Mouse (Mus musculus) neural tube, embryonic 11.5 days (tissue): ENCODE data around the gene Ptp4a2. TPM values are rescaled to one million over a fixed set of nuclear protein-coding genes. Genes with fewer than 3 reads are reported as not detected.
"Not testable (repeated sequence)": the region's sequence is repeated elsewhere in the genome, so short reads cannot be mapped to it uniquely, and the experiment has no call there.

Source experiments
- ATAC-seq: fragments of 200-750 bp; cut with Nextera tagmentation; 2 replicates; pipeline ENCODE4 v1.8.0; 2017; ENCODE audit warnings: moderate number of reproducible peaks, mild to moderate bottlenecking, moderate TSS enrichment, moderate library complexity; ENCODE audit not compliant: insufficient read depth, low FRiP score, low TSS enrichment
- DNase-seq: peaks from one replicate; pipeline ENCODE4 v3.0.0-alpha.2; 2015; ENCODE audit warnings: low spot score
- H3K27ac ChIP-seq: fragments of 300-500 bp; sonication (generic); 2 replicates; pipeline ENCODE4 v1.5.1; 2014; ENCODE audit warnings: low read depth, mild to moderate bottlenecking, low read length
- H3K27me3 ChIP-seq: fragments of 300-500 bp; sonication (generic); 2 replicates; pipeline ENCODE4 v1.6.1; 2014; ENCODE audit warnings: mild to moderate bottlenecking, low read length, mixed read lengths; ENCODE audit not compliant: control insufficient read depth, insufficient read depth
- H3K36me3 ChIP-seq: fragments of 300-500 bp; sonication (generic); 2 replicates; pipeline ENCODE4 v1.6.1; 2014; ENCODE audit warnings: mild to moderate bottlenecking, low read length, moderate library complexity, mixed read lengths; ENCODE audit not compliant: control insufficient read depth, insufficient read depth
- H3K4me1 ChIP-seq: fragments of 300-500 bp; sonication (generic); 2 replicates; pipeline ENCODE4 v1.6.1; 2014; ENCODE audit warnings: low read length, mixed read lengths; ENCODE audit not compliant: control insufficient read depth, insufficient read depth
- H3K4me2 ChIP-seq: fragments of 300-500 bp; sonication (generic); 2 replicates; pipeline ENCODE4 v1.6.1; 2014; ENCODE audit warnings: low read depth, mild to moderate bottlenecking, moderate library complexity
- H3K4me3 ChIP-seq: fragments of 300-500 bp; sonication (generic); 2 replicates; pipeline ENCODE4 v1.5.1; 2014; ENCODE audit warnings: low read depth, low read length
- H3K9ac ChIP-seq: fragments of 300-500 bp; sonication (generic); 2 replicates; pipeline ENCODE4 v1.6.1; 2014; ENCODE audit warnings: mild to moderate bottlenecking, low read length
- H3K9me3 ChIP-seq: fragments of 300-500 bp; sonication (generic); 2 replicates; pipeline ENCODE4 v1.6.1; 2016; ENCODE audit warnings: low read length; ENCODE audit not compliant: control insufficient read depth
- WGBS: fragments of 180-500 bp; shearing (Covaris S2); extraction: QIAGEN DNeasy Blood & Tissue Kit; methylation state at CpG from one replicate; pipeline ENCODE4 v1.1.7; 2014; 5-methylcytosine and 5-hydroxymethylcytosine counted together
- polyA plus RNA-seq: library from polyadenylated mRNA; unstranded; fragments of >200 nt; fragmentation: Nextera tagmentation; extraction: Ambion mirVana; gene quantifications from 2 replicates; pipeline ENCODE4 v1.2.1, GENCODE M21; 2014

The Ptp4a2 gene
- polyA plus RNA-seq, 1 experiment from 2014 or later: 316 TPM

DNA sequence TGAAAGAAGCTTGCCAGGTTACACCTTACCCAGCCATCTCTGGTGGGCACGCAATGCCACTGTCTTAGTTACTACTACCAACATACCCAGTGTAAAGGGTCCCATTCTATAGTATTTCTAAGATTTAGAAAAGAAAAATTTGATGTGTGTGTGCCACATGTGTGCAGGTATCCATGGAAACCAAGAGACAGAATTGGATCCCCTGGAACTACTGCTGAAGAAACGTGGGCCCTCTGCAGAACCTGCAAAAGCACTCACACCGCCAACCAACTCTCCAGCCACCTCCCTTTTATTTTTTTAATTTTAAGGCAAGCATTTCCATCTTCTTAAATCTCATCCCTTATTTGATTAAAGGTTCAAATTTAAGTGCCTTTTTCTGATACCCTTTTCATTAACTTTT lies 40.8 kb downstream of the Ptp4a2 start:
- 81% methylated on average over 3 of the region's 3 CpGs for WGBS
- H3K36me3 ChIP-seq: peaks cover 6% of the 10 kb centered on the region
- no peak for DNase-seq
- H3K9me3 ChIP-seq: no peaks in the 10 kb centered on the region
- H3K27ac ChIP-seq: no peak overlapping the region
- ATAC-seq: no peak
- no peak overlapping the region for H3K4me3 ChIP-seq
- no peaks in the 10 kb centered on the region for H3K27me3 ChIP-seq
- H3K4me1 ChIP-seq: peaks cover 3% of the 10 kb centered on the region; the same call in 1 of the 2 replicates
- H3K4me2 ChIP-seq: no peak overlapping the region
- H3K9ac ChIP-seq: no peak overlapping the region

- H3K9ac ChIP-seq: no peak overlapping the region
- H3K36me3 ChIP-seq: peaks cover 6% of the 10 kb centered on the region
- no peak overlapping the region for H3K27ac ChIP-seq
- peaks cover 3% of the 10 kb centered on the region; the same call in 1 of the 2 replicates for H3K4me1 ChIP-seq
- ATAC-seq (no peak), DNase-seq (no peak)
- no peaks in the 10 kb centered on the region for H3K27me3 ChIP-seq
- no peak overlapping the region for H3K4me2 ChIP-seq
- WGBS: 69% methylated on average over 2 of the region's 2 CpGs
- no peaks in the 10 kb centered on the region for H3K9me3 ChIP-seq
- no peak overlapping the region for H3K4me3 ChIP-seq
Observed at GRCm38 (mm10) chr4:129853053-129853452, 42.0 kb downstream of the Ptp4a2 start.

DNA sequence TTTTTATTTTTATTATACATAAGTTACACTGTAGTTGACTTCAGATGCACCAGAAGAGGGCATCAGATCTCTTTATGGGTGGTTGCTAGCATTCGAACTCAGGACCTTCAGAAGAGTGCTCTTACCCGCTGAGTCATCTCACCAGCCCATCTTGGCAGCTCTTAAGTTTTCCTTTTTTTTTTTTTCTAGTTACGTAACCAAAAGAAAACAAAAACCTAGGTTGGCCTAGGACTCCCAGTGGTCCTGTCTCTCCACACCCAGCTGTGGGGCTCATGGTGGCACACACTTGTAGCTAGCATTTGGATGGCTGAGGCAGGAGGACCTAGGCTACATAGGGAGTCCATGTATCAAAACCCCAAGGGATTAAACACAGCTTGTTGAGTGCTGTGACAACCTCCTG lies 43.0 kb downstream of the Ptp4a2 start:
- H3K36me3 ChIP-seq: peaks cover 1% of the 10 kb centered on the region
- DNase-seq: no peak
- peaks cover 3% of the 10 kb centered on the region; the same call in 1 of the 2 replicates for H3K4me1 ChIP-seq
- no peaks in the 10 kb centered on the region for H3K27me3 ChIP-seq
- no peak overlapping the region for H3K4me2 ChIP-seq
- H3K27ac ChIP-seq: no peak overlapping the region
- H3K4me3 ChIP-seq: no peak overlapping the region
- H3K9ac ChIP-seq: no peak overlapping the region
- ATAC-seq: no peak
- no peaks in the 10 kb centered on the region for H3K9me3 ChIP-seq
- WGBS: 96% methylated on average over 3 of the region's 3 CpGs

DNA sequence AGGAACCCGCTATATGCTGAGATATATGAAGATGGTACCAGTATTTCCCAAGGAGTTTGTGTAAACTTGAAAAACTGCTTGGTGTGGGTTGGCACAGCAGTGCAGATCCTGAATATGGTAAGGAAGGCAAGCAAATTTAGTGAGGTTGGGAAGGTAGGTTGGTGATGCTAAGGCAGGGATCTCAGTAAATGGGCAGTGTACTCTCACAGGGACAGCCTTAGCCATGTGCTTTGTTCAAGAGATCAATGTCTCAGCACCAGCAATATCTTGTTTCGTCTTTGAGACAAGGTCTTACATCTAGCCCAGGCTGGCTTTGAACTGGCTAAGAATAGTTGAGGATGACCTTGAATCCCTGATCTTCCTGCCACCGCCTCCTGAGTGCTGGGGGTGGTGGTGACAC lies 43.6 kb downstream of the Ptp4a2 start:
- DNase-seq (no peak), ATAC-seq (no peak)
- 96% methylated on average over 3 of the region's 3 CpGs for WGBS
- H3K9ac ChIP-seq: no peak overlapping the region
- no peaks in the 10 kb centered on the region; the same call in 1 of the 2 replicates for H3K36me3 ChIP-seq
- no peak overlapping the region for H3K27ac ChIP-seq
- no peak overlapping the region for H3K4me2 ChIP-seq
- no peak overlapping the region for H3K4me3 ChIP-seq
- H3K4me1 ChIP-seq: peaks cover 3% of the 10 kb centered on the region; the same call in 1 of the 2 replicates
- H3K27me3 ChIP-seq: no peaks in the 10 kb centered on the region
- H3K9me3 ChIP-seq: no peaks in the 10 kb centered on the region

GRCm38 (mm10) chr4:129855051-129855970 lies 44.3 kb downstream of the Ptp4a2 start:
- H3K27ac ChIP-seq: 0 out of 2 replicates have a peak overlapping the region, but pooled peaks have one; percentile 10

GRCm38 (mm10) chr4:129860456-129860855 lies 49.4 kb downstream of the Ptp4a2 start:
- H3K4me1 ChIP-seq: peaks cover 1% of the 10 kb centered on the region; the same call in 1 of the 2 replicates
- 93% methylated on average over 9 of the region's 9 CpGs for WGBS
- no peak for ATAC-seq

More at GRCm38 (mm10) chr4:129855051-129855970, 44.3 kb downstream of the Ptp4a2 start:
- no peak overlapping the region for H3K9ac ChIP-seq
- no peak overlapping the region for H3K4me2 ChIP-seq
- 82% methylated on average over 16 of the region's 16 CpGs for WGBS
- no peak overlapping the region for H3K4me3 ChIP-seq
- no peaks in the 10 kb centered on the region; the same call in 1 of the 2 replicates for H3K36me3 ChIP-seq
- DNase-seq: no peak
- H3K4me1 ChIP-seq: peaks cover 3% of the 10 kb centered on the region; the same call in 1 of the 2 replicates
- no peak for ATAC-seq
- H3K9me3 ChIP-seq: no peaks in the 10 kb centered on the region
- H3K27me3 ChIP-seq: no peaks in the 10 kb centered on the region

DNA sequence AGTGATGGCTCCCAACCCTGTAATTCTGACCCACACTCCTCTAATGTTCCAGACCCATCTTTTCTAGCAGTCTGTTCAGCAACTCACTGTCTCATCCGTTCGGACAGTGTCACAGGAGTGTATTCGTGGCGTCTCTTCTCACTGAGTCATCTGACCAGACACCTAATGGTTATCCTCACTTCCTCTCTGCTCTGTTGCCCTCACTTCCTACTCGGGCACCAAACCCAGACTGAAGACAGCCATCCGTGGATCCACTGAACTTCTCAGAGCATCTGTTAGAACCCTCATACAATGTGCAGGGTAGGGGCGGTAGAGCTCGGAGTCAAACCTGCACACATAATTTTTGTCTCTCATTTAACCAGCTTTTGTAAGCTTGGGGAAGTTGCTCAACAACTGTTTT lies 50.4 kb downstream of the Ptp4a2 start:
- Histone ChIP-seq H3K4me3 (no peak overlapping the region), H3K27me3 (no peaks in the 10 kb centered on the region), H3K27ac (no peak overlapping the region), H3K36me3 (no peaks in the 10 kb centered on the region), H3K9me3 (no peaks in the 10 kb centered on the region), H3K9ac (no peak overlapping the region), H3K4me1 (no peaks in the 10 kb centered on the region), H3K4me2 (no peak overlapping the region)
- no peak for ATAC-seq
- 86% methylated on average over 8 of the region's 8 CpGs for WGBS
- no peak for DNase-seq

More at GRCm38 (mm10) chr4:129860456-129860855, 49.4 kb downstream of the Ptp4a2 start:
- Histone ChIP-seq H3K9ac (no peak overlapping the region), H3K4me3 (no peak overlapping the region), H3K9me3 (no peaks in the 10 kb centered on the region), H3K27ac (no peak overlapping the region), H3K36me3 (no peaks in the 10 kb centered on the region), H3K27me3 (no peaks in the 10 kb centered on the region), H3K4me2 (no peak overlapping the region)
- DNase-seq: no peak

- Histone ChIP-seq H3K4me3 (no peak overlapping the region), H3K9me3 (no peaks in the 10 kb centered on the region), H3K9ac (no peak overlapping the region), H3K27me3 (no peaks in the 10 kb centered on the region), H3K36me3 (no peaks in the 10 kb centered on the region), H3K27ac (no peak overlapping the region), H3K4me2 (no peak overlapping the region), H3K4me1 (no peaks in the 10 kb centered on the region)
- ATAC-seq: no peak
- WGBS: 86% methylated on average over 3 of the region's 3 CpGs
- no peak for DNase-seq
Observed at GRCm38 (mm10) chr4:129862357-129862756, 51.3 kb downstream of the Ptp4a2 start.

GRCm38 (mm10) chr4:129866171-129866570 lies 55.2 kb downstream of the Ptp4a2 start:
- WGBS: 97% methylated on average over 5 of the region's 5 CpGs
- H3K4me2 ChIP-seq, H3K9ac ChIP-seq, H3K36me3 ChIP-seq, H3K27ac ChIP-seq, H3K4me1 ChIP-seq, H3K9me3 ChIP-seq, H3K4me3 ChIP-seq, ATAC-seq, DNase-seq, H3K27me3 ChIP-seq: not testable (repeated sequence)
